Mouse (Mus musculus) stomach, postnatal 0 days (tissue): ENCODE measurements at regions not wholly inside any gene's neighbourhood (a gene's known extent, or its start where the extent isn't known, plus 50 kb on each side); places are given as distances from the start of the nearest gene placed in this dataset.

ENCODE experiments used
- CTCF ChIP-seq: IDR thresholded peaks from 2 replicates; pipeline ENCODE4 v1.5.1; 2016; ENCODE audit warnings: antibody characterized with exemption, low read depth, mild to moderate bottlenecking, moderate library complexity
- EP300 ChIP-seq: optimal IDR thresholded peaks from 2 replicates; pipeline ENCODE3; 2016; ENCODE audit warnings: antibody characterized with exemption

DNA sequence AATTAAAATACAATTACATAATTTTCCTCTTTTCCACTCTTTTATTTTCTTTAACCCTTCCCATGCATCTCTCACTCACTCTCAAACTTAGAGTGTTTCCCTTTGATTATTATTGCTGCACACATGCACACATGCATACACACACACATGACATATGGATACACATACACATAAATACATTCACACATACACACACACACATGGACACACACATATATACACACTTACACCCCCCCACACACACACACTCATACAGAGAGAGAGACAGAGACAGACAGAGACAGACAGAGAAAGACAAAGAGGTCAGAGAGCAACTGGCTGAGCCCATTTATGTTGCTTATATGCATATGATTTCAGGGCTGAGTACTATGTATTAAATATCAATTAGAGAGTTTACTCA lies 764.2 kb upstream of the Gm10800 start:
- no peak for TF ChIP-seq CTCF
- no peak for TF ChIP-seq EP300
